Mouse (Mus musculus): Measurements from ENCODE around the gene Nfia. TPM values are rescaled to one million over a fixed set of nuclear protein-coding genes. Genes with fewer than 3 reads are reported as not detected.

The Nfia gene
- polyA plus RNA-seq, 1 experiment from 2014 or later = 37.2 TPM

DNA sequence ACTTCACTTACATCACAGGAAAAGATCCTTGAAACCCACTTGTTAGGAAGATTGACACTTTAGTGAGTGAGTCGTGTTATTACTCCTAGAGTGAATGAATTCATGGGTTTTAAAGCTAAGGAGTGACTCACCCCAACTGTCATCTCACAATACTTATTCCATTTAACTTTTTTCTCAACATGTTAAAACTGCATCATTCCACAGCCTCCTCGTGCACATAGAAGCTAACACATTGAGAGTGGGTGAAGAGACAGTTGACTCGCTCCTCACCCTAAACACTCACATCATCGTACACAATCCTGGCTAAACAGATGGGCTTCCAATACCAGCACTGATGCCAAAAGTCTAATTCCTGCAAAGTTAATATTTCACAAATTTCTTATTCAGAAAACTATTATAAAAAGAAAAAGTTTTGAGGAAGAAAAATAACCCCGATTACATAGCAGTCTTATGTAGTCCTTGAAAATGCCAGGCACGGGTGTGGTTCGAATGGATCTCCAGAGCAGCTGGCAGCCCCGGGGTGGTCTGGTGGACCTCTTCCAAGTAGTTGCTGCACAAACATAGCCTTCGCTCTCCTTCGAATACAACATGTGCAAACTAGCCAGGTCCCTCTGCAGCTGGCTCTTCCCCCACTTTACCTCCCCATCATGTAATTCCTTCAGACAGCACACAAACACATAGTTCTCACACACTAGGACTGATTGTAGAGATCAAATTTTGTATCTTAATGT, 178.0 kb downstream of the Nfia start:
- H3K36me3 ChIP-seq (ENCODE audit: control insufficient read depth, insufficient read depth, low read length) = no peaks in the 10 kb centered on the region

DNA sequence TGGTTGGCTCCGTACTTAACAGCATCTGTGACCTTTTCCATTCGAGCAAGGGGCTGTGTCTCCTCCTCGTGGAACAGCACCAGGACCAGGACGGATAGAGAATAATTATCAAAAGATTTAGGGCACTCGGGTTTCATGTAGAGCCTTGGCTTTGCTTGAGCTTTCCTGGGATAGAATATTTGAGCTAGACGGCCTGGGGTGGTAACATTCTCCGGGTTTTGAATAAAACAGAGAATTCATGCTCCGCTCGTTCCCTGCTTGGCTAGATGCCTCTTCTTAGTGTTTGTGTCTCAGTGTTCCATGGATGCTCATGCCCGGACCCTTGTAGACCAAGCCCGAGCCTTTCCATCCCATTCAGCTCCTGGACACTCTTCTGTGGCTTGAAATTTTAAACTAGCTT, 181.4 kb downstream of the Nfia start:
- no peak for ATAC-seq (ENCODE audit: low FRiP score, low TSS enrichment)
- 0 out of 2 replicates have a peak overlapping the region, but pooled peaks have one; percentile 6 for H3K4me2 ChIP-seq (ENCODE audit: low read length)
- H3K9me3 ChIP-seq (ENCODE audit: control insufficient read depth, low read length) = no peaks in the 10 kb centered on the region
- H3K27me3 ChIP-seq (ENCODE audit: control insufficient read depth, insufficient read depth, low read length) = no peaks in the 10 kb centered on the region
- DNase-seq = peak; percentile 46
- 47% methylated on average over 11 of the region's 11 CpGs for WGBS
- peaks cover 9% of the 10 kb centered on the region; the same call in 1 of the 2 replicates for H3K4me1 ChIP-seq (ENCODE audit: control insufficient read depth, insufficient read depth, low read length)
- 0 out of 2 replicates have a peak overlapping the region, but pooled peaks have one; percentile 54 for H3K27ac ChIP-seq (replicated peaks; ENCODE audit: low read depth, low read length)
- H3K36me3 ChIP-seq (ENCODE audit: control insufficient read depth, insufficient read depth, low read length) = no peaks in the 10 kb centered on the region
- no peak overlapping the region for H3K4me3 ChIP-seq (replicated peaks; ENCODE audit: low read depth, low read length)
- no peak overlapping the region for H3K9ac ChIP-seq (replicated peaks; ENCODE audit: low read length)

More for the DNA sequence above, 178.0 kb downstream of the Nfia start:
- no peak overlapping the region for H3K27ac ChIP-seq (replicated peaks; ENCODE audit: low read depth, low read length)
- H3K4me1 ChIP-seq (ENCODE audit: control insufficient read depth, insufficient read depth, low read length) = peaks cover 22% of the 10 kb centered on the region
- DNase-seq (no peak), ATAC-seq (ENCODE audit: low FRiP score, low TSS enrichment) (no peak)
- no peak overlapping the region for H3K4me2 ChIP-seq (ENCODE audit: low read length)
- H3K4me3 ChIP-seq (replicated peaks; ENCODE audit: low read depth, low read length) = no peak overlapping the region
- no peak overlapping the region for H3K9ac ChIP-seq (replicated peaks; ENCODE audit: low read length)
- H3K9me3 ChIP-seq (ENCODE audit: control insufficient read depth, low read length) = no peaks in the 10 kb centered on the region
- 85% methylated on average over 10 of the region's 10 CpGs for WGBS
- no peaks in the 10 kb centered on the region for H3K27me3 ChIP-seq (ENCODE audit: control insufficient read depth, insufficient read depth, low read length)

DNA sequence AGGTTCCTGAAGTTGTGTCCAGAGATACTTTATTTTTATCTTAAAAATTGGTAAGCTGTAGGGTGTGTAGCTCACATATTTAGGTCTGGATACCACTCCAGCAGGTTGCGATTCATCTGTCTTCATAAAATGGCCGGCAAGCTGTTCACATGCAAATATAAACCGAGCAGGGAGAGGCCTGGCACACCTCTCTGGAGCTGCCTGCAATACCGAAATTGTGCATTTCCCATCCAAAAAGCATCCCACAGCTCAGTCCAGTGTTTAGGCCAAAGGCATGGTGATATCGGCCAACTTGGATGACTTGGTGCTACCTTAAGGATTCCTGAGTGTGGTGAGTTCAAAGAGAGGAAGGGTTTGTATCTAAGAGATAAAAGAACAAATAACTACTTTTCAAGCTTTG, 185.6 kb downstream of the Nfia start:
- no peaks in the 10 kb centered on the region for H3K27me3 ChIP-seq (ENCODE audit: control insufficient read depth, insufficient read depth, low read length)
- H3K4me2 ChIP-seq (ENCODE audit: low read length) = no peak overlapping the region
- no peak overlapping the region for H3K9ac ChIP-seq (replicated peaks; ENCODE audit: low read length)
- no peak overlapping the region for H3K4me3 ChIP-seq (replicated peaks; ENCODE audit: low read depth, low read length)
- DNase-seq (no peak), ATAC-seq (ENCODE audit: low FRiP score, low TSS enrichment) (no peak)
- H3K27ac ChIP-seq (replicated peaks; ENCODE audit: low read depth, low read length) = no peak overlapping the region
- H3K9me3 ChIP-seq (ENCODE audit: control insufficient read depth, low read length) = no peaks in the 10 kb centered on the region
- no peaks in the 10 kb centered on the region for H3K36me3 ChIP-seq (ENCODE audit: control insufficient read depth, insufficient read depth, low read length)
- WGBS = 81% methylated on average over 5 of the region's 5 CpGs
- H3K4me1 ChIP-seq (ENCODE audit: control insufficient read depth, insufficient read depth, low read length) = peaks cover 9% of the 10 kb centered on the region; the same call in 1 of the 2 replicates

DNA sequence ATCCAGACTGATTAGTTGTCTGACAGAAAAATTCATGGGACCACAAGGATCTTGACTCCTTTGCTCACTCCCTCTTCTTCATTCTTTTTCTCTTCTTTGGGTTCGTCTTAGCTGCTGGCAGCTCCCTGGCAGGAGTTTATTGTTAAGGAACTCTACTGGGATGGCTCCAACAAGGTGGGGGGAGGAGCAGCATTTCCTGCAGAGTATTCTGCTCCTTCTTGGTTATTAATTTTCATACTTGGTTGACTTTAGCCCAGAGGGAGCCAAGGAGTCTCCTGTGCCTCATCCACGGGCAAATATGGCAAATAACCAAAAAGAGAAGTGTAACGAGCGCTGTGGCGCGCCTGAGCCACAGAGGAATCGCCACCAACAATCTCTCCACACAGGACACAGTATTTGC, 190.3 kb downstream of the Nfia start:
- ATAC-seq (ENCODE audit: low FRiP score, low TSS enrichment) = no peak
- Histone ChIP-seq H3K9ac (replicated peaks; ENCODE audit: low read length) (no peak overlapping the region), H3K27ac (replicated peaks; ENCODE audit: low read depth, low read length) (no peak overlapping the region), H3K27me3 (ENCODE audit: control insufficient read depth, insufficient read depth, low read length) (no peaks in the 10 kb centered on the region), H3K36me3 (ENCODE audit: control insufficient read depth, insufficient read depth, low read length) (no peaks in the 10 kb centered on the region), H3K4me1 (ENCODE audit: control insufficient read depth, insufficient read depth, low read length) (no peaks in the 10 kb centered on the region), H3K9me3 (ENCODE audit: control insufficient read depth, low read length) (no peaks in the 10 kb centered on the region), H3K4me2 (ENCODE audit: low read length) (no peak overlapping the region), H3K4me3 (replicated peaks; ENCODE audit: low read depth, low read length) (no peak overlapping the region)
- 74% methylated on average over 7 of the region's 7 CpGs for WGBS
- no peak for DNase-seq

DNA sequence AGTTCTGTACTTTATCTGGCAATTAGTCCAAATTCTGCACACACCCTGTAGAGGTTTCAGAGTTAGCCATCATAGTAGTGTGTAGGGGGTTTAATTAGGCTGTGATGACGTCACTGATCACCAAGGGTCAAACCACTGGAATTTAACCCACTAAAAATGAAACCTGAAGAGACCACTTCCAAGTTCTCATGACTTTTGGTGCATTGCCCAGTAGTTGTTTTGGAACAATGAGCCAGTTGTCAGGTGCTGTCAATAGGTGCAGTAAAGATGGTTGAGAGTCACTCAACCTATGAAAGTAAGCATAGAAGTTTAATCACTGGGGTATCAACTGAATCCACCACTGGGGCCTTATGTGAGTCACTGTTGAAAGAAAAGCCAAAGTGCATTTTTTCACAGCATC, 191.4 kb downstream of the Nfia start:
- ATAC-seq (ENCODE audit: low FRiP score, low TSS enrichment) (no peak), DNase-seq (no peak)
- 67% methylated on average over 1 of the region's 1 CpGs for WGBS

DNA sequence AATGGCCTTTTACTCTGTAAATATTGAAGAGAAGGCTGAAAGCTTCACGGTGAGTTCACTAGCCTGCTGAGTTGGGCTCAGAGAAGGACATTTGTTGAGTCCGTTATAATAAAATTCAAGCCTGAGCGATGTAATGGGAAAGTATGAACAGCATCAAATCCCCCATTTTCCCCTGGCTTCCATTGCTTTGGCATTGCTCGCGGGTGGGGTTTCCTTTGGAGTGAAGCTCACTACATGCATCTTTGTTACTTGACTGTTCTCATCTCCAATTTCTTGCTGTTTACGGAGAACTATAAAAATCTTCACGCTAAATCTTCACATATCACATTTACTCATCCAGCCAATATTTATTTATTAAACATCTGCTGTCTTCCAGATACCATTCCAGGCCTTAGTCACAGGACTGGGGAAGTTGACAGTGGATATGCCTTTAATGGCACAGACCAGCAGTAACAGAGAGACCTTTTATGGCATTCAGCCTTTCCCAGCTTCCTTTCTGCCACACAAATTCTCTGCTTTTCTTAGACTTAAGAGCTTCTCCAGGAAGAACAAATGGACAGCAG, 196.3 kb downstream of the Nfia start:
- Histone ChIP-seq H3K4me1 (ENCODE audit: control insufficient read depth, insufficient read depth, low read length) (no peaks in the 10 kb centered on the region), H3K4me3 (replicated peaks; ENCODE audit: low read depth, low read length) (no peak overlapping the region), H3K36me3 (ENCODE audit: control insufficient read depth, insufficient read depth, low read length) (no peaks in the 10 kb centered on the region), H3K4me2 (ENCODE audit: low read length) (no peak overlapping the region), H3K27me3 (ENCODE audit: control insufficient read depth, insufficient read depth, low read length) (no peaks in the 10 kb centered on the region), H3K9ac (replicated peaks; ENCODE audit: low read length) (no peak overlapping the region), H3K27ac (replicated peaks; ENCODE audit: low read depth, low read length) (no peak overlapping the region), H3K9me3 (ENCODE audit: control insufficient read depth, low read length) (no peaks in the 10 kb centered on the region)
- no peak for ATAC-seq (ENCODE audit: low FRiP score, low TSS enrichment)
- 90% methylated on average over 7 of the region's 7 CpGs for WGBS
- no peak for DNase-seq

More for the DNA sequence above, 191.4 kb downstream of the Nfia start:
- no peaks in the 10 kb centered on the region for H3K27me3 ChIP-seq (ENCODE audit: control insufficient read depth, insufficient read depth, low read length)
- no peak overlapping the region for H3K27ac ChIP-seq (replicated peaks; ENCODE audit: low read depth, low read length)
- H3K36me3 ChIP-seq (ENCODE audit: control insufficient read depth, insufficient read depth, low read length) = no peaks in the 10 kb centered on the region
- no peak overlapping the region for H3K4me3 ChIP-seq (replicated peaks; ENCODE audit: low read depth, low read length)
- no peak overlapping the region for H3K4me2 ChIP-seq (ENCODE audit: low read length)
- H3K9me3 ChIP-seq (ENCODE audit: control insufficient read depth, low read length) = no peaks in the 10 kb centered on the region
- H3K4me1 ChIP-seq (ENCODE audit: control insufficient read depth, insufficient read depth, low read length) = no peaks in the 10 kb centered on the region
- no peak overlapping the region for H3K9ac ChIP-seq (replicated peaks; ENCODE audit: low read length)

GRCm38 (mm10) chr4:97973064-97973463, 200.5 kb downstream of the Nfia start:
- Histone ChIP-seq H3K4me2 (ENCODE audit: low read length) (no peak overlapping the region), H3K27me3 (ENCODE audit: control insufficient read depth, insufficient read depth, low read length) (no peaks in the 10 kb centered on the region), H3K27ac (replicated peaks; ENCODE audit: low read depth, low read length) (no peak overlapping the region), H3K4me3 (replicated peaks; ENCODE audit: low read depth, low read length) (no peak overlapping the region), H3K36me3 (ENCODE audit: control insufficient read depth, insufficient read depth, low read length) (no peaks in the 10 kb centered on the region), H3K9ac (replicated peaks; ENCODE audit: low read length) (no peak overlapping the region), H3K9me3 (ENCODE audit: control insufficient read depth, low read length) (no peaks in the 10 kb centered on the region), H3K4me1 (ENCODE audit: control insufficient read depth, insufficient read depth, low read length) (no peaks in the 10 kb centered on the region)
- 78% methylated on average over 2 of the region's 2 CpGs for WGBS
- ATAC-seq (ENCODE audit: low FRiP score, low TSS enrichment) (no peak), DNase-seq (no peak)

DNA sequence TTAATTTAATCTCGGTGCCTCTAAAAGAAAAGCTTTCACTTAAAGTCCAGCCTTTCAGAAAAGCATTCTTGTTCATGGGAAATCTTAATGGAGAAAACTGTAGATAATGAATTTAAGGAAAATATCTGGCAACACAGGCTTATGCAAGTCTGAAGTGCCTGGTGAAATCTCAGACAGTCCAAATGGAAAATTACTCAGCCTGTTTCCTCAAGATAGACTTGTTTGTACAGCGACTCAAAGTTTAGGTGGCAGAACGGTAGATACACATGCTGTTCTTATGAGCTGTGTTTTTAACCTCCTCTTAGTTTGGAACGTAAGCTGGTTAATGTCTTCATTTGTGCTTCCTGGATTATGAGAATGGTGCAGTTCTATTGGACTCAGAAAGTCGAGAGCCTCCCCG, 201.5 kb downstream of the Nfia start:
- DNase-seq = no peak
- ATAC-seq (ENCODE audit: low FRiP score, low TSS enrichment) = no peak
- Histone ChIP-seq H3K27ac (replicated peaks; ENCODE audit: low read depth, low read length) (no peak overlapping the region), H3K4me2 (ENCODE audit: low read length) (no peak overlapping the region), H3K36me3 (ENCODE audit: control insufficient read depth, insufficient read depth, low read length) (no peaks in the 10 kb centered on the region), H3K9me3 (ENCODE audit: control insufficient read depth, low read length) (no peaks in the 10 kb centered on the region), H3K27me3 (ENCODE audit: control insufficient read depth, insufficient read depth, low read length) (no peaks in the 10 kb centered on the region), H3K4me1 (ENCODE audit: control insufficient read depth, insufficient read depth, low read length) (no peaks in the 10 kb centered on the region), H3K9ac (replicated peaks; ENCODE audit: low read length) (no peak overlapping the region), H3K4me3 (replicated peaks; ENCODE audit: low read depth, low read length) (no peak overlapping the region)
- WGBS = 89% methylated on average over 6 of the region's 6 CpGs

- WGBS = 76% methylated on average over 5 of the region's 5 CpGs
- Histone ChIP-seq H3K4me2 (ENCODE audit: low read length) (no peak overlapping the region), H3K9me3 (ENCODE audit: control insufficient read depth, low read length) (no peaks in the 10 kb centered on the region), H3K4me1 (ENCODE audit: control insufficient read depth, insufficient read depth, low read length) (no peaks in the 10 kb centered on the region), H3K27ac (replicated peaks; ENCODE audit: low read depth, low read length) (no peak overlapping the region), H3K9ac (replicated peaks; ENCODE audit: low read length) (no peak overlapping the region), H3K36me3 (ENCODE audit: control insufficient read depth, insufficient read depth, low read length) (no peaks in the 10 kb centered on the region), H3K4me3 (replicated peaks; ENCODE audit: low read depth, low read length) (no peak overlapping the region), H3K27me3 (ENCODE audit: control insufficient read depth, insufficient read depth, low read length) (no peaks in the 10 kb centered on the region)
- ATAC-seq (ENCODE audit: low FRiP score, low TSS enrichment) = no peak
- DNase-seq = no peak
Observed at GRCm38 (mm10) chr4:97976891-97977290, 204.4 kb downstream of the Nfia start.

Measured in midbrain, embryonic 14.5 days (tissue).